In the genomic region with DNA sequence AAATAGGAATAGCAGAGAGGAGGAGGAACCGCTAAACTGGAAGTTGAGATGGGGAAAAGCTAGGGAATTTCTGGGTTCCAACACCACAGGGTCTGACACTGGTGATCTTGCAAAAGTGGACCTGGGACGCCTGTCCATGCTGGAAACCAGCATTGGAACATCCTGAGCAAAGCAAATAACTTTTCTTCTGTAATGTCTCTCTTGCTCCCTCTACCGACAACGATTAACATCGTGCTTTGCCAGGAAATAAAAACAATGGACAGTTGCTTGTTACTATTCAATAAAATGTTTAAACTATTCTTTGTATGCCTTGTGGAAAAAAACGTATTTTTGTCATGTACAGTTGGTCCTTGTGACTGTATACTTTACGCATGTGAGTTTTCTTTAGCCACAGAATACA, we compare ENCODE assay signal across 8 mouse cellular contexts.
DNase-seq lines count a peak whose midpoint lies in the region; ATAC-seq lines count a peak whose summit lies in the region.

No protein-coding gene starts in this region.

- no peak for ATAC-seq in cerebellum, adult (ENCODE audit: insufficient number of reproducible peaks, low FRiP score, low TSS enrichment)
- ATAC-seq in megakaryocyte-erythroid progenitor cell, adult 5-6 weeks (replicated peaks; ENCODE audit: low FRiP score, low TSS enrichment, poor library complexity, severe bottlenecking), result no peak
- ATAC-seq in midbrain, embryonic 15.5 days (replicated peaks), result no peak

- no peak overlapping the region for H3K9ac ChIP-seq in midbrain, embryonic 15.5 days

- H3K9me3 ChIP-seq in midbrain, embryonic 15.5 days, result no peaks in the 10 kb centered on the region

- no peaks in the 10 kb centered on the region for H3K27me3 ChIP-seq in midbrain, embryonic 15.5 days (replicated peaks)

- no peaks in the 10 kb centered on the region for H3K4me1 ChIP-seq in midbrain, embryonic 15.5 days

- 38% methylated on average over 7 of the region's 7 CpGs for WGBS in midbrain, embryonic 15.5 days

- H3K4me2 ChIP-seq in midbrain, embryonic 15.5 days, result no peak overlapping the region

- intact Hi-C loops in left cerebral cortex, postnatal 25 days (cut with DNase I), result loop anchor here (2.0 kb wide), 1 partner anchor 46 kb away; no protein-coding TSS in a partner anchor
- intact Hi-C loops in left cerebral cortex, postnatal 10 days (cut with DNase I), result loop anchor here (5.0 to 10.0 kb wide), 2 partner anchors 46 to 1499 kb away; no protein-coding TSS in a partner anchor

- H3K4me3 ChIP-seq in midbrain, embryonic 15.5 days, result no peak overlapping the region

- no peaks in the 10 kb centered on the region for H3K36me3 ChIP-seq in midbrain, embryonic 15.5 days (replicated peaks)

- no peak overlapping the region for H3K27ac ChIP-seq in midbrain, embryonic 15.5 days

- DNase-seq in cerebellum, adult 9-10 months, result peak; percentile 14
- peak; percentile 4 to 11 for DNase-seq in left cerebral cortex, postnatal 25 days (ENCODE audit: low spot score in 2 of 2)
- no peak for DNase-seq in left cerebral cortex, postnatal 10 days (ENCODE audit: extremely low spot score in 1 of 2, low spot score in 2 of 2)
- DNase-seq in ZHBTc4 (ENCODE audit: low read depth, low spot score), result peak; percentile 52
- peak; percentile 4 to 7 for DNase-seq in kidney, postnatal 4 days

Comparison
In these comparisons a context has a peak if more than half of its experiments do, and no peak if none do; other contexts are left out.
1. DNase-seq: peak in cerebellum, adult 9-10 months (single experiment), left cerebral cortex, postnatal 25 days (2 of 2), ZHBTc4 (single experiment) and kidney, postnatal 4 days (2 of 2); none in left cerebral cortex, postnatal 10 days (0 of 2).